Mouse (Mus musculus) CH12.LX (cell line): ENCODE results near the gene Pam16. TPM values are rescaled to one million over a fixed set of nuclear protein-coding genes. Genes with fewer than 3 reads are reported as not detected.

ENCODE experiments used
- DNase-seq: peaks from one replicate; pipeline ENCODE4 v3.0.0-alpha.2; 2013; ENCODE audit errors: extremely low read depth
- H3K27ac ChIP-seq: 2 replicates; pipeline ENCODE4 v1.5.1; 2012; ENCODE audit warnings: low read depth, mild to moderate bottlenecking, control low read depth, moderate library complexity; ENCODE audit not compliant: insufficient read depth
- H3K27me3 ChIP-seq: replicated peaks from 2 replicates; pipeline ENCODE3; 2012; ENCODE audit warnings: inconsistent platforms
- H3K36me3 ChIP-seq, 2 experiments: replicated peaks in 1 of 2; 2 replicates each; pipeline versions ENCODE3 to v1.6.1; 2012; ENCODE audit warnings: inconsistent platforms in 1 of 2, low read length in 1 of 2, mild to moderate bottlenecking in 1 of 2, mixed read lengths in 1 of 2, moderate library complexity in 1 of 2; ENCODE audit not compliant: control insufficient read depth in 1 of 2, insufficient read depth in 1 of 2
- H3K4me1 ChIP-seq, 2 experiments: 2 replicates each; pipeline ENCODE4 v1.6.1; 2012; ENCODE audit warnings: inconsistent platforms in 1 of 2, moderate library complexity in 1 of 2; ENCODE audit not compliant: insufficient read depth in 2 of 2, control insufficient read depth in 1 of 2
- H3K4me2 ChIP-seq: 2 replicates; pipeline ENCODE4 v1.6.1; 2012; ENCODE audit warnings: low read depth, mild to moderate bottlenecking, control low read depth; ENCODE audit not compliant: poor library complexity, insufficient read depth, severe bottlenecking
- H3K4me3 ChIP-seq, 3 experiments: fragments of 150-350 bp in 1 of 3; sonication (generic) in 1 of 3; replicated peaks in 1 of 3; 2 replicates each; pipeline versions ENCODE3 to v1.5.1; 2011 to 2012; ENCODE audit warnings: low read depth in 2 of 3, low read length in 2 of 3, mild to moderate bottlenecking in 2 of 3, moderate library complexity in 2 of 3, control low read depth in 1 of 3, improper control_type of control experiment in 1 of 3, inconsistent platforms in 1 of 3, mixed read lengths in 1 of 3; ENCODE audit not compliant: poor library complexity in 1 of 3
- H3K79me2 ChIP-seq: replicated peaks from 2 replicates; pipeline ENCODE4 v1.6.1; 2012; ENCODE audit warnings: mild to moderate bottlenecking, moderate library complexity; ENCODE audit not compliant: control insufficient read depth, poor library complexity, insufficient read depth, severe bottlenecking; ENCODE audit errors: extremely low read depth
- H3K9ac ChIP-seq: 2 replicates; pipeline ENCODE4 v1.6.1; 2012; ENCODE audit warnings: low read depth, mild to moderate bottlenecking, control low read depth, moderate library complexity; ENCODE audit not compliant: insufficient read depth
- H3K9me3 ChIP-seq: replicated peaks from 2 replicates; pipeline ENCODE3; 2012; ENCODE audit warnings: low read length, inconsistent platforms, mixed read lengths
- BHLHE40 ChIP-seq: IDR thresholded peaks from 2 replicates; pipeline ENCODE4 v1.6.1; 2011; ENCODE audit warnings: mild to moderate bottlenecking, low read depth, low read length, improper control_type of control experiment
- CHD2 ChIP-seq: IDR thresholded peaks from 2 replicates; pipeline ENCODE4 v1.6.1; 2011; ENCODE audit warnings: low read length, improper control_type of control experiment
- ELF1 ChIP-seq: IDR thresholded peaks from 2 replicates; pipeline ENCODE4 v1.6.1; 2014; ENCODE audit warnings: low read depth, mild to moderate bottlenecking, inconsistent platforms, low read length, improper control_type of control experiment
- HCFC1 ChIP-seq: IDR thresholded peaks from 2 replicates; pipeline ENCODE4 v1.6.1; 2012; ENCODE audit warnings: low read depth, mild to moderate bottlenecking, inconsistent platforms, low read length, improper control_type of control experiment
- IRF4 ChIP-seq: IDR thresholded peaks from 2 replicates; pipeline ENCODE4 v1.6.1; 2014; ENCODE audit warnings: low read depth, mild to moderate bottlenecking, inconsistent platforms, low read length, improper control_type of control experiment
- JUN ChIP-seq: IDR thresholded peaks from 2 replicates; pipeline ENCODE4 v1.6.1; 2011; ENCODE audit warnings: low read depth, mild to moderate bottlenecking, low read length, improper control_type of control experiment, moderate library complexity; ENCODE audit not compliant: insufficient read depth
- JUND ChIP-seq: conservative IDR thresholded peaks from 2 replicates; pipeline ENCODE4 v1.6.1; 2011; ENCODE audit warnings: low read depth, low read length, improper control_type of control experiment
- KAT2A ChIP-seq: IDR thresholded peaks from 2 replicates; pipeline ENCODE4 v1.6.1; 2012; ENCODE audit warnings: low read length, improper control_type of control experiment, inconsistent platforms; ENCODE audit not compliant: insufficient replicate concordance
- MAX ChIP-seq: IDR thresholded peaks from 2 replicates; pipeline ENCODE4 v1.6.1; 2011; ENCODE audit warnings: low read length, improper control_type of control experiment
- MXI1 ChIP-seq: IDR thresholded peaks from 2 replicates; pipeline ENCODE4 v1.6.1; 2011; ENCODE audit warnings: mild to moderate bottlenecking, low read depth, low read length, improper control_type of control experiment
- NELFE ChIP-seq: IDR thresholded peaks from 2 replicates; pipeline ENCODE4 v1.6.1; 2011; ENCODE audit warnings: low read depth, low read length, improper control_type of control experiment
- PAX5 ChIP-seq: IDR thresholded peaks from 2 replicates; pipeline ENCODE4 v1.6.1; 2012; ENCODE audit warnings: low read length, inconsistent platforms, mixed read lengths
- POLR2A ChIP-seq: IDR thresholded peaks from 2 replicates; pipeline ENCODE4 v1.6.1; 2011; ENCODE audit warnings: low read depth, mild to moderate bottlenecking, improper control_type of control experiment, low read length
- POLR2AphosphoS2 ChIP-seq: IDR thresholded peaks from 2 replicates; pipeline ENCODE4 v1.6.1; 2011; ENCODE audit warnings: low read depth, low read length, improper control_type of control experiment
- TBP ChIP-seq: conservative IDR thresholded peaks from 2 replicates; pipeline ENCODE4 v1.6.1; 2011; ENCODE audit warnings: low read depth, low read length, improper control_type of control experiment
- UBTF ChIP-seq: IDR thresholded peaks from 2 replicates; pipeline ENCODE4 v1.6.1; 2012; ENCODE audit warnings: low read depth, mild to moderate bottlenecking, inconsistent platforms, low read length, improper control_type of control experiment, moderate library complexity
- USF2 ChIP-seq: conservative IDR thresholded peaks from 2 replicates; pipeline ENCODE4 v1.6.1; 2011; ENCODE audit warnings: low read depth, low read length, improper control_type of control experiment
- ZKSCAN1 ChIP-seq: IDR thresholded peaks from 2 replicates; pipeline ENCODE4 v1.6.1; 2012; ENCODE audit warnings: low read depth, inconsistent platforms, low read length, improper control_type of control experiment, borderline replicate concordance
- ZMIZ1 ChIP-seq: IDR thresholded peaks from 2 replicates; pipeline ENCODE4 v1.6.1; 2012; ENCODE audit warnings: low read depth, mild to moderate bottlenecking, inconsistent platforms, low read length, improper control_type of control experiment
- dilution Hi-C: fragments of 300-500 bp; cut with MboI; formaldehyde crosslinking; loops from 2 replicates; pipeline ENCODE4 v1.14.3; 2020; ENCODE audit warnings: low sequenced_read_pairs; ENCODE audit not compliant: extremely low pct_unique_long_range_greater_than_20kb, extremely low pct_ligation_motif_present
- in situ Hi-C: fragments of 300-500 bp; cut with MboI; formaldehyde crosslinking; loops from 3 replicates; pipeline ENCODE4 v1.14.3; 2019; ENCODE audit warnings: low sequenced_read_pairs, low pct_ligation_motif_present, low pct_unique_long_range_greater_than_20kb, mixed read lengths
- polyA plus RNA-seq: library from polyadenylated mRNA; unstranded; fragments of >175 nt; gene quantifications from 2 replicates; pipeline ENCODE4 v1.2.1, GENCODE M21; 2012; ENCODE audit warnings: low read depth; ENCODE audit not compliant: insufficient read length
- total RNA-seq, 2 experiments: library from RNA; depleted of rRNA; stranded (reverse); fragments of 300-350 nt in 1 of 2; fragments of >200 nt in 1 of 2; gene quantifications; 2 replicates each; pipeline ENCODE4 v1.2.3; 2012 to 2014

Pam16 gene
- total and polyA plus RNA-seq, 3 experiments = 11.6 to 152 (median 103) TPM

GRCm38 (mm10) chr16:4651624-4652023, 26.8 kb upstream of the Pam16 start:
- no peak overlapping the region for H3K27ac ChIP-seq
- no peak for DNase-seq
- H3K79me2 ChIP-seq = no peaks in the 10 kb centered on the region
- H3K4me1 ChIP-seq = peaks cover 0 to 10% of the 10 kb centered on the region in 2 experiments; a peak in 2 of 4 replicates
- peaks cover 84 to 100% of the 10 kb centered on the region in 2 experiments for H3K36me3 ChIP-seq
- H3K4me3 ChIP-seq = no peak overlapping the region
- in situ Hi-C loops = no loop called here
- TF ChIP-seq NELFE = no peak
- TF ChIP-seq POLR2A = no peak
- no peaks in the 10 kb centered on the region for H3K9me3 ChIP-seq
- H3K4me2 ChIP-seq = no peak overlapping the region
- H3K27me3 ChIP-seq = no peaks in the 10 kb centered on the region
- no peak overlapping the region for H3K9ac ChIP-seq
- dilution Hi-C loops = no loop called here

GRCm38 (mm10) chr16:4651081-4651480, 26.3 kb upstream of the Pam16 start:
- Histone ChIP-seq H3K9ac (no peak overlapping the region), H3K36me3 (peaks cover 79 to 100% of the 10 kb centered on the region in 2 experiments), H3K4me2 (no peak overlapping the region), H3K4me1 (peaks cover 0 to 4% of the 10 kb centered on the region in 2 experiments; a peak in 2 of 4 replicates), H3K4me3 (no peak overlapping the region), H3K27me3 (no peaks in the 10 kb centered on the region), H3K27ac (no peak overlapping the region), H3K79me2 (no peaks in the 10 kb centered on the region), H3K9me3 (no peaks in the 10 kb centered on the region)
- in situ Hi-C loops = no loop called here
- dilution Hi-C loops = no loop called here
- TF ChIP-seq TBP = no peak
- TF ChIP-seq ZKSCAN1 = no peak
- TF ChIP-seq POLR2A = no peak
- TF ChIP-seq HCFC1 = no peak
- TF ChIP-seq IRF4 = no peak
- TF ChIP-seq ELF1 = no peak
- no peak for TF ChIP-seq ZMIZ1
- TF ChIP-seq JUN = no peak
- TF ChIP-seq MAX = no peak
- no peak for TF ChIP-seq PAX5
- TF ChIP-seq BHLHE40 = no peak
- no peak for TF ChIP-seq CHD2
- no peak for TF ChIP-seq UBTF
- no peak for TF ChIP-seq POLR2AphosphoS2
- TF ChIP-seq KAT2A = no peak
- no peak for TF ChIP-seq JUND
- TF ChIP-seq USF2 = no peak
- TF ChIP-seq MXI1 = no peak
- no peak for DNase-seq
